Mouse (Mus musculus): ENCODE data around the gene Mthfd2.

Mthfd2 gene

DNA sequence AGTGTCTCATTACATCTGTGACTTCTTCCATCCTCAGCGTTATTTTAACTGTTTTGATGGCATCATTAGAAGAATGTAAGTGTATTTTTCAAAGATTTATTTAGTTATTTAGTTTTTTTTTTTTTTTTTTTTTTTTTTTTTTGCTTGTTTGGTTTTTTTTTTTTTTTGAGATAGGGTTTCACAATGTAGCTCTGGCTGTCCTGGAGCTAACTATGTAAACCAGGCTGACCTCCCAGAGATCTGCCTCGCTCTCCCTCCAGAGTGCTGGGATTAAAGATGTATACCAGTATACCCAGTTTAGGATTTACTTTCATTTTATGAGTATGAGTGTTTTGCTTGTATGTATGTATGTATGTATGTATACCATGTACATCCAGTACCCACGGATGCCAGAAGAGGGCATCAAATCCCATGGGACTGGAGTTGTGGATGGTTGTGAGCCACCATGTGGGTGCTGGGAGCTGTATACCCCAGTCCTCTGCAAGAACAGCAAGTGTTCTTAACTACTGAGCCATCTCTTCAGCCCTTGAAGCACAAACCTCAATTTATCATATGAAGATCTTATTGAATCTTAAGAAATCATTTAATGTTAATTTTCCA, 2.0 kb upstream of the Mthfd2 start:
- DNase-seq = no peak

DNA sequence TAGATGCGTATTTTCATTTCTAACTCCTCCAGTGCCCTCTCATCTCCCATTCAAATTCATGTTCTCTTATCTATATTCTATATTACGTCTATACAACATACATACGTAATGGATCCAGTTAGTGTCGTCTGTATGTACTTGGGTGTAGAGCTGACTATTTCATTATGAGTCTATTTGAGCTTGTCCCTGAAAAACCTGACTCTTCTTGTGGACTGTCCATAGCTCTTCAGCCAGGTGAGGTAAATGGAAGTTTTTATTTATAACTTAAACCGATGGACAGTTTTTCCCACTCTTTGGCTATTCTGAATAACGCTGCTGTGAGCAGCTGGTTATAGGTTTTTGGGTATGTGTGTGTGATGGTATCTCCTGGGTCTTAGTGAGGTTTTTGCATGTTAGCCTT, 1.1 kb upstream of the Mthfd2 start:
- no peak for DNase-seq

DNA sequence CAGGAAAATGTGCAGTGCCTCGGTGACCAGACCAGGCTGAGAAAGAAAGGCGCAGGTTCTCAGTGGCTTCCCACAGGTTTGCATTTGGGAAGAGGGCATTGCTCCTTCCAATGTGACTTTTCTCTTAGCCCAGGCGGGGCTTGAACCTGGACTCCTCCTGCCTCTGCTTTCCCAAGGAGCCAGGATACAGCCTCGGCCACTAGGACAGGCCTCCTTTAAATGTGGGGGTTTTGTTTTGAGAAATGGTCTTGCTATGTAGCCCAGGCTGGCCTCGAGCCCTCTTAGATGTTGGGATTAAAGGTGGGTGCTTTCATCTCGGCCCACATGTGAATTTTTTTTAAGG, 657 bp upstream of the Mthfd2 start:
- DNase-seq = no peak

DNA sequence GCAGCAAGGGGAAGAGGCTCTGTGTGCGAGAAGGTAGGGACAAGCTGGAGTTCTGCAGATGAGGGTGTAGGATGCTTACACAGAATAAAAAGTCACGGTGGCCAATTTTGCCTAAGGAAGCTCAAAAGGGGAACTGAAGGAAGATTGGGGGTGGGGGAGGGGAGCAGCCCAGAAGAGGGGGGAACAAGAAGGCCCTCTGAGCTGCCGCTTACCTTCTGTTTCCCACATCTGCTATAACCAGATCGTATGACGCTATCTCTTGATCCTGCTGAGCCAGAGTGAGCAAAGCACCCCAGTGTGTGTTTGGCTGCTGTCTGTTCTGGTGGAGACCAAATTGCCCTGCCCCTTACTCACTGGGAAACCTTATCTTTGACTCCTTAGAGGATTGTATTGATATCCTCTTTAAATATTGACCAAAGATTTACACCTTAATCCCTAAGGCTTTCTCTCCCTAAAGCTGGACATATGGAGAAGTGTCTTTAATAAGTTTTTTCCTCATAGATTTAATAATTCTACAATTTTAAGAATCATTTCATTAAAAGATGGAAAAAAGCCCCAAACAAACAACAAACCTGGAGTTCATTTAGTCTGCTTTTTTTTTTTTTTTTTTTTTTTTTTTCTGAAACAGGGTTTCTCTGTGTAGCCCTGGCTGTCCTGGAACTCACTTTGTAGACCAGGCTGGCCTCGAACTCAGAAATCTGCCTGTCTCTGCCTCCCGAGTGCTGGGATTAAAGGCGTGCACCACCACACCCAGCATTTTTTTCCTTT, 1.9 kb downstream of the Mthfd2 start:
- no peak for DNase-seq

DNA sequence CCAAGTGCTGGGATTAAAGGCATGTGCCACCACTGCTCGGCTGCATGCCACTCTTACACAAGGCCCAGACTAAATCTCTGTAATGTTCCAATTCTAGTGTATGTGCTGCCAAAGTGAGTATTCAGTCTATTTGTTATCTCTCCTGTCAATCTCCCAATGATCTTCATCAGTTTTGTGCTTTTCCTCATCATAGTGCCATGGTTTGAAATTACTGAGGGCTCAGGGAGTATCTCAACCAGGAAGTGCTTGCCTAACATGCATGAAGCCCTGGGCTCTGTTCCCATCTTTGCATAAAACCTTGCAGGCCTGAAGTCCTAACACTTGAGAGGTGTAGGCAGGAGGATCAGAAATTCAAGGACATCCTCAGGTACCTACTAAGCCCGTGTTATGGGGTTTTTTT, 2.9 kb downstream of the Mthfd2 start:
- no peak for DNase-seq

DNA sequence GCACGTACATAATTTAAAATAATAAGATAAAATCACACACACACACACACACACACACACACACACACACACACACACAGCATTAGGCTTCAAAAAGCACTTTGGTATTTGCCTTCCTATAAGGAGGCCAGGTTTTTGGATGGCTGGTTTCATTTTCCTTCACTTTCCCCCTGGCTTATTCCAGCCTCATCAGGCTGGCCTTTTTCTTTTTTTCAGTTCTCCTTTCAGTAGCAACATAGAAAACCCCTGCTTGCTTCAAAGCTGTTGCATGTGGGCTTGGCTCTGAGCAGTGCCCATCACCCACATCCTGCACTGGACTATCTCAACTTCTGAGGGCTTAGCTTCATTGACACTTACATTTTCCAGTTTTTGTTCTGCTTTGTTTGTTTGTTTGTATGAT, 3.8 kb downstream of the Mthfd2 start:
- no peak for DNase-seq

DNA sequence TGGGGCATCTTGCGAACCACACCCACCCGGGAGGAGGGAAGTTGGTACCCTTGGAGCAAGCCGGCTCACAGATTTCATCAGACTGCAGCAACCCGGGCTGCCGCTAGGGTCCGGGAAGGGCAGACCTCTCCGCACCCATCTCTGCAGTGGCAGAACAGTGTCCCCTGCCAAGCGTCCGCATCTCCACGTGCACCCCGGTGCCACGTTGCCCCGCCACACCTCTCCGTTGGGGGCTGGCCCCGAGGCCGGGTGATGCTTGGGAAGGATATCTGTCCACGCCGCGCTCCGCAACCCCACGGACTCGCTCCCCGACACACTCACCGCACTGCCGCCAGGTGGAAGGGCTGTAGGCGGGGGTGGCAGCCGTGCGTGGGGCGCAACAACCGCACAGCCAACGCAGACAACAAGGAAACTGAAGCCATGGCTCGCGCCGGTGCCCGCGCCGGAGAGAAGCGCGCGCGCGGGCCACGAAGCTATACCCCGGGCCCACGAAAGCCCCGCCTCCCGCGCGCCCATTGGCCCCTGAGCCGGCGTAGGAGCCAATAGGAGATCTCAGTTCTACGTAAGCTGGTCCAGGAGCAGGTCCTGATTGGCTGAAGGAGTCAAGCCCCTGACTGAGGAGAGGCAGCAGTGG, 8.5 kb downstream of the Mthfd2 start:
- DNase-seq = peak; percentile 96

DNA sequence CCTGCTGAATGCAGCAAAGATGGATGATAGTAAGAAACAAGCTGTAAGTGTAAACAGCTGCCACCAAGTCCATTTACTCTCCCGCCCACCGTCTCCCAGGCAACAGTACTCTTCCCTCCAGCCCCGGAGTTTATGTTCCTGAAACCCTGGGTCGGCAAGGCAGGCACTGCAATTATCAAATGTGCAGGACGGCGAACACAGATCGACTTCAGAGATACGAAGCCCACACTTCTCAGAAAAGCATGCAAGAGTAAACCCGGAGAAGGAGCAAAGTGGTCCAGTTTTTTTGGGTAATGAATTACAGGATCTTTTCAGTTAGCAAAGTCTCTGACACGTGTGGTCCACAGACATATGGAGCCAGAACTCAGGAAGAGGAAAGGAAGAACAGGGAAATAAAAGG, 9.7 kb downstream of the Mthfd2 start:
- peak; percentile 78 for DNase-seq

DNA sequence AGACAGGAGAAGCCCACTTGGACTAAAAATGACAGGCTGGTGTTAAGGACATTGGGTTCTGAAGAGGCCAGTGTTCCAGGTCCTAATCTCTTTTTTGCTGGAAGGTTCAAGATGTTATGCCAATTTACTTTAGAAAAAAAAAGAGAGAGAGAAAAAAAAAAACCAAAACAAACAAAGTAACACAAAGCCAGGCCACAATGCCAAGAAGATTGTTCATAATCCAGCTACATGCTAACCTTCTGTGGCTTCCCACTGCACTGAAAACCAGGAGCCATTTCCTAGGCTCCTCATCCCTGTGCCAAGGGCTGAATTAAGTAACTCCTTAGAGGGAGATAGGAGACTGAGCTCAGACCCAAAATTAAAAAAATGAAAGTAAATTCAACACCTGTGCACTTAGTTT, 10.4 kb downstream of the Mthfd2 start:
- DNase-seq = no peak

DNA sequence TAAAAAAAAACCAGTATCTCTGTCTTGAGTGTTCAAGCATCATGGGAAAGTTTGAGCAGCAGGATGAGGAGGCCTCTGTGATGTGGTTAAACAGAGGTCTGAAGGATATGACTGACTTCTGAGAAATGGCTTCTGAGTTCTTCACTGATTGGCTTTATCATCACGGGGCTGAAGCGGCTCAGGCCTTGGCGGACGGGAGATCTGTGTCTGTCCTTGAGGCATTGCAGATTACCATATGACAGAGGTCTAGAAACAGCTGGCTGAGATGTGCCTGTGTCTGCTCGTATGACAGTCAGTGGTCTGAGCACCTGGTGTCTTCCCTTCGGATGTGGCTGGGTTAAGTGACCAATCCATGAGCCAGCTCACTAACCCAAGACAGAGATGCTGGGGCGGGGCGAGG, 13.2 kb downstream of the Mthfd2 start:
- no peak for DNase-seq

DNA sequence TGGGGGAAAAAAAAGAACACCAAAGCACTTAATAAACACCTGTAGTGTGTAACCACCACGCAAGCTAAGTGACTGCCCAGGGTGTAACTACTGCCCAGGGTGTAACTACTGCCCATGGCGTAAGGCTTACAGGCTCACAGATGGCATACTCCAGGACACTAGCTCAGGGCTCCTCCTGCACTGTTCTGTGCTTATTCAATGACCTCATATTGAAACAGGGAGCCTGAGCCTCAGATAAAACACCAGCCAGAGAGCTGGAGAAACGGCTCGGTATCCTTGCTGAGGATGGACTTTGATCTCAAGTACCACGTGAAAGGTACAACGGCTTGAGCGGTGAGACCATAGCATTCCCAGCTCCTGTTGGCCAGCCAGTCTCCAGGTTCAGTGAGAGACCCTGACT, 13.7 kb downstream of the Mthfd2 start:
- DNase-seq = no peak

DNA sequence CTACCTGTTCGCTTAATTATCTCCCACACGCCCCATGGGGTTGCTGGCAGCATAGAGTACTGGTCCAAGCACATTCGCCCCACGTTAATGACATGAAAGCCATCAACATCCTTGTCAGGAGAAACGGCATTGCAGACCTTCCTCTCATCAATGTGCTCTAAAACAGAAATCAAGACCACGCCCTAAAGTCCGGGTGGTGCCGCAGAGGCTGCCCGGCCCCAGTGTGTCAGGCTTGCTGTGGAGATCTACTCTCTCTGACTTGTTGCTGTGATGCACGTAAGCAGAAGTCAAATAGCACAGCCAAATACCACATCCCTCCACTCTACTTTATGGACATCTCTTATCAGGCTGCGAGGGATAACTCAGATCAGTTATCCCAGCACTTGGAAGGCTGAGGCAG, 14.5 kb downstream of the Mthfd2 start:
- no peak for DNase-seq

DNA sequence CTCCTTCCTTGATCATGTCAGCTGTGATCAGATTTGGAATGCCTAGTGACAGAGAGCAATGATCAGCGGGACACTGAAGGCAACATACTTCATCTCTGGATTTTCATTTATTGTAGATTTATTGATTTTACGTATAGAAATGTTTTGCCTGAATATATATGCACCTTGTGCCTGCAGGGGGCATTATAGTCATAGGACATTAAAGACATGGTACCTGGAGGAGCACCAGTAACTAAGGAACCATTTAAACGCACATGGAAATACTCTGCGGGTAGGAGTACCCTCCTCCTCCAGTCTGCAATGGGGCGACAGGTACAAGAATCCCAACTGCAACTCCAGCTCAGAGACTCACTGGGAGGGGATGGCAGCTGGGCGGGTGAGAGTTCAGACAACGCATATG, 16.7 kb downstream of the Mthfd2 start:
- DNase-seq = no peak

DNA sequence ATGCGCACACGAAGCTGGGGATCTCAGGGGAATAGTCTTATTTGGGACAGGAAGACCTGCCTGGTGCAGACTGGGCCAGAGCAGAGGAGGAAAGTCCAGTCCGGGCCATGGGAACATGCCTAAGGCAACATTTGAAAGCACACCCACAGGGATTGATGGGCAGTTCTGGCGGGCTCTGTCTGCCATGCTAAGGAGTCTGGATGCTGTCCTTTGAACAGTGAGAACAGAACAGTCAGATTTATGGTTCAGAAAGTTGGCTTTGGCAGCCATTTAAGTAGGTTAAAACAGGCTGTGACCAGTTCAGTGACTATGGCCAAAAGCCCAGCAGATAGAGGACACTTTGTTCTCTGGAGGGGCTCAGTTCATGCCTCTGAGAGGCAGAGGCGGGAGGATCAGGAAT, 23.4 kb downstream of the Mthfd2 start:
- no peak for DNase-seq

DNA sequence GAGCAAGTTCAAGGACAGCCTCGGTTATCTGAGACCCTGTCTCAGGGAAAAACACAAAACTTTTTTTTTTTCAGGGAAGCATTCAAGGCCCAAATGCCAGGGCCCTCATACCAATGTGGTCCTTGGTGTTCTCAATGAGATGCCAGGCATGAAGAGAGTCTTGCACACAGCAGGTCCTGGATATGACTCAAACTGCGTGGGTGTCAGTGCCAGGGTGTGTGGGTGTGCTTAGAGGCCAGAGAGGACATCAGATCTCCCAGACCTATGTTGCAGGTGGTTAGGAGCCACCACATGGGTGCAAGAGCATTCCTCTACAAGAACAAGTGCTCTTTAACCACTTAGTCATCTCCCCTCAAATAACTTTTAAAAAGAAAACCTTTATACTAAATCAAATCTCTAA, 24.4 kb downstream of the Mthfd2 start:
- DNase-seq = no peak

DNA sequence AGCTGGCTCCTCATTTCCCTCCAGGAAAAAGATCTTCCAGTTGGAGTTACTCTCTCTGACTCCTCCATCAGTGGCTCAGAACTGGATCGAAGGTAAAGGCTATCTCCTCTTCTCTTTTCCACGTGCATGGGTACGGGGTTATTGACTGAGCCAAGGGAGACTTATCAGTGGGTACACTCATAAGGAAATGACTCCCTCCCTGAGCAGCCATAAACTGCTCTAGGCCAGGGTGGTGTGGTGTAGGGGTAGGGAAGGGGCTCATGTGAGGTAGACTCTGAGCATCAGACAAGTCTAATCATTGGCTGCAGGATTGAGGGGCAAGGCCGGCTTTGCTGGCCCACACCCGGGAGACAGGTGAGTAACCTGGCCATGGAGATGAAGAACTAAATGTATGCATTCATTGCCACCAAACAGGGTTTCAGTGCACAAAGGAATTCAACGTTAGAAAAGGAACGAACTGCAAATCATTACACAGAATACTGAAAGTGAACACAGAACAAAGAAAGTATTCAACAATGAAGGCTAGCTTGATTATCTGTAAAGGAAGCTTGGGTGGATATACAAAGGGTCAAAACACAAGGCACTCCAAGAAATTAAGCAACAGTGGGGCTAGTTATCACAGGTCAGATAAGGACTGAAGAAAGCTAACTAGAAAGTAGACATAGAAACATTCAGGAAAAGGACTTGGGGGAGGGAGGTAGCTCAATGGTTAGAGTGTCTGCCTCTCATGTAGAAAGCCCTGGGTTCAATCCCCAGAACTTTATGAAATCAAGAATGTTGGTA, 25.1 kb downstream of the Mthfd2 start:
- no peak for DNase-seq

DNA sequence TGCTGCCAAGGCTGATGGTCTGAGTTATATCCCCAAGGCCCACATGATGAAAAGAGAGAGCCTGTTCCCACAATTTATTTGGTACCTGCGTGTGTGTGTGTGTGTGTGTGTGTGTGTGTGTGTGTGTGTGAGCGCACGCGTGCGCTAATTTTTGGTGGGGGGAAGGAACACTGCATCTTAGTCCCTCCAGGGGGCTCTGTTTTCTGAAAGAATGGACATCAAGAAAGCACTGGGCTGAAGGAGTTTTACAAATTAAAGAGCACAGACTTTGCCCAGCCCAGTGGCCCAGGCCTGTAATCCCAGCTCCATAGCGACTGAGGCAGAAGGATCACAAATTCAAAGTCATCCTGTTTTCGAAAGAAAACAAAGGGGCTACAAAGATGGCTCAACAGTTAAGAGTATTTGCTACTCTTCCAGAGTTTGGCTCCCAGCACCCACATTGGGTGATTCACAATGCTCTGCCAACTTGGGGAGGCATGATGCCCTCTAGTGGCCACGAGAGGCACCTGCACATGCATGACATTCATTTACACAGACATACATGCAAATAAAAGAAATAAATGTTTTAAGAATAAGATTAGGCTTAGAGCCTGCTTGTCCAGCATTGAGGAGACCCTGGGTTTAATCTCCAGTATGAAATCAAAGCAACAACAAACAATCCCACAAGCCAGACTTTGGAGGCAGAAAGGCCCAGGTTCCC, 45.3 kb downstream of the Mthfd2 start:
- DNase-seq = no peak

DNA sequence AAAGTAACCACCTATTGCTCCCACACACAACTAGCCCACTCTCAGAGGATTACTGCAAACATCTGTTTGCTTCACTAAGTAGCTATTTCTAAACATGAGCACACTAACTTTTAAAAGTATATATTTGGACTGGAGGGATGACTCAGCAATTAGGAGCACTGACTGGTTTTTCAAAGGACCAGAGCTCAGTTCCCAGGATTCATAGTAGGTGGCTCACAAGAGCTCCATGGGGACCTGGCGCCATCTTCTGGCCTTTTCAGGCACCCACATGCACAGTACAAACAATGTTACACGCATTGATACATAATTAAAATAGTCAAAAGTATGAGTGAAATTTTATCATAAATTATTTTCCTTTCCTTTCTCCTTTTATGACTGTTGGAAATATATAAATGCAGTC, 46.8 kb downstream of the Mthfd2 start:
- peak; percentile 41 for DNase-seq

DNA sequence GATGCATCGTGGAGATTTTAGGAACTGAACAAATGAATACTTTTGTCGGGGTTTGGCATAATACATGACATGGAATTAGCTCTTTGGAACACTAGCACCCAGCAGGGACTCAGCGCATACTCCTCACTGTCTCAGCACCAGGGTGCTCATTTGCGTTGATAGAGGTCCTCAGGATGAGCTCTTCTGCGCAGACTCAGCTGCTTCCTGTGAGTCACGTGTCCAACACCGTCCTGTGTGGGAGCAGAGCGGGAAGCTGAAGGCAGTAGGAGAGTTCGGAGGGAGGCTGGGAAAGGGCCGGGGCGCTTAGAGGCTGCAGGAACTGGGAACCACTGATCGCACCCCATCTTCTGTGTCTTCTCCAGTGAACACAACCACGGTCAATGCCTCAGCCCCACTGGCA, 48.6 kb downstream of the Mthfd2 start:
- DNase-seq = no peak

DNA sequence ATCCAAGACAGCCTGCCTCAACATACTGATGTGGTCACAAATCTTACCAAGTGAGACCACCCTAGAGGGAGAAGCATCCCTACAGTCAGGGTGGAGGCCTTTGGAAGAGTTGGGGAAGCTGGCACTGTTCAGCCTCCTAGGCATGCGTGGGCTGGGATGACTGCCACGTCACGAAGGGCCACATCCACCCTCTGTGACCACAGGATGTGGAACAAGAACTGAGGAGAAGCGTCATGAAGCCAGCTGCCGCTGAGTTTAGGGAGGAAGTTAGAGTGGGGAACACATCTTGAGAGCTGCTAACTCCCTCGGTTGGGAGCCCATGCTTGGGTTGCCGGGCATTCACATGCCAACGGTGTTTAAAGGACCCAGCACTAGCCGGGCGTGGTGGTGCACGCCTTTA, 52.0 kb downstream of the Mthfd2 start:
- DNase-seq = no peak

DNA sequence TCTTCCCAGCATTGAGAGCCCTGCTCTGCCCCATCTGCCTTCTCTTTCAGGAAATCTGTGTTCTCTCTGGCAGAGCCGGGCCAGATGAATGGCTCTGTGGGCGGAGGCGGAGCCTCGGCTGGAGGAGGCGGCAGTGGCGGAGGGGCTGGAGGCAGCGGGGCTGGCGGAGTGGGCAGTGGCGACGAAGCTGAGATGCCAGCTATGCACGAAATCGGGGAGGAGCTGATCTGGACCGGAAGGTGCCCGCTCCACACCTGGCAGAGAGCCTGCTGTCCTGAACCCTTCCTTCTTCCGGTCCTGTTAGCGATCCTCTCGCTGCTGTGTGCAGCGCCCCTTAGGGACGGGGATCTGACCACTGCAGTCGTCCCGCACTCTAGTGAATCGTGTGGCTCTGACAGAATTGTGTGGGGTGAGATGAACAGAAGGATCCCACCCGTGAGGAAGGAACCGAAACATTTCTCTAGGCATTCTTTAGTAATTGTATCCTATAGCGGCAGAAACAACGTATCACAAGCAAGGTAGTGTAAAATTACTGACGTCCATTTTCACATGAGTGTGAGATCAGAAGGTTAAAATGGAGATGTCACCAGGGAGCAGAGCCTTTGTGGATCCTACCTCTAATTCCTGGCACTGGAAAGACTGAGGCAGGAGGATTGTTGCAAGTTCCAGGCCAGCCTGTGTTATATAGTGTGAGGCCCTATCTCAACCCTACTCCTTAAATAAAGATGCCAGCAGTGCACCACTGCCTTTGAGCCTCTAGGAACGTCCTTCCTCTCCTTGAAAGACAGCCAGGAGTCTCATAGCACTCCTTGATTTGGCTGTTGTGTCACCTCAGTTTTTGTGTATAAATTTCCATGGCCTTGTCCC, 57.3 kb downstream of the Mthfd2 start:
- DNase-seq = peak; percentile 85

DNA sequence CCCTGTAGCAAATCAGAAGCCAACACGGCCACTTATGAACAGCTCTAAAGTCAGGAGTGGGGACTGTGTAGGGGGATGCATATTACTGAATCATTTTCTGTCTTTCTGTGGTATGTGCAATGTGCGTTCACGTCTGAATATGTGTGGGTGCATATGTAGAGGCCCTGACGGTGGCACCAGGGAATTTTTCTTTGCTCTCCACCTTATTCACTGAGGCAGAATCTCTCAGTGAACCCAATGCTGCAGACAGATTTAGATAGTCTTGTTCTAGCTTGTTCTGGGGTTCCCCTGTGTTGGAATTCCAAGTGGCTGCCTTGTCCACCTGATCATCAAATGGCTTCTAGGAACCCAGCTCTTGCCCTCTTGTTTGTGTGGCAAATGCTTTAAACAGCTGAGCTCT, 58.1 kb downstream of the Mthfd2 start:
- no peak for DNase-seq

Data from embryo, embryonic 11 days (tissue).